Mouse (Mus musculus): Measurements from ENCODE around the gene Cbx7. TPM values are rescaled to one million over a fixed set of nuclear protein-coding genes. Genes with fewer than 3 reads are reported as not detected.

Cbx7 gene
- polyA plus RNA-seq, 1 experiment from 2014 or later = 5.0 TPM

DNA sequence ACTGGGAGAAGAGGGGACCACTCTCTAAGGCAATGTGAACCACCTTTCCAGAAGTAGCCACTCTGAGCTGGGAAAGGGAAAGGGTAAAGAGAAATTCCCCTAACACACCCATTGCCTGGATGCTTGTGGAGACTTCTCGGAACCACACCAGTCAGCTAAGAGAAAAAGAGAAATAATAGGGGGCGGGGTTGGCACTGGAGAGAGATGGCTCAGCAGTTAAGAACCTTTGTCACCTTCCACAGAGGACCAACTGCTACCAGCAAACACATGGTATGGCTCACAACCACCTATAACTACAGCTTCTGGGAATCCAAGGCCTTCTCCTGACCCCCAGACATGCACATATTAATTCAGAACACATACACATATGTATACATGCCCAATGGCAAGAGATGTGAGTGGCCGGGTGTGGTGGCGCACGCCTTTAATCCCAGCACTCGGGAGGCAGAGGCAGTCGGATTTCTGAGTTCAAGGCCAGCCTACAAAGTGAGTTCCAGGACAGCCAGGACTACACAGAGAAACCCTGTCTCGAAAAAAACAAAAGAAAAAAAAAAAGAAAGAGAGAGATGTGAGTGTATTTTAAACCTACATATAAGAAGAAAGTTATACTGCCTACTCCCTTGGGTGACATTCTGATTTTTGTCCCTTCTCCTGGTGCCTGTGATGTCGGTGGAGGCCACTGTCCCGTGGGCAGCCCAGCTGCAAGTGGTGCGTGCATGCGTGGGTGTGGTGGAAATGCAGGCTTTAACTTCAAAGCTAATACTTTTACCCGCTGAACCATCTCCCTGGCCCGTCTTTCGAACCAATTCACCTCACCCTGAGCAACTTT lies 77.7 kb downstream of the Cbx7 start:
- Histone ChIP-seq H3K27me3 (ENCODE audit: control insufficient read depth, insufficient read depth, low read length) (no peaks in the 10 kb centered on the region), H3K4me1 (ENCODE audit: control insufficient read depth, insufficient read depth, low read length) (0 out of 2 replicates have a peak, but pooled peaks cover 2% of the 10 kb centered on the region), H3K9me3 (ENCODE audit: control insufficient read depth, low read length) (no peaks in the 10 kb centered on the region), H3K36me3 (ENCODE audit: control insufficient read depth, insufficient read depth, low read length) (no peaks in the 10 kb centered on the region), H3K4me3 (ENCODE audit: low read depth, low read length) (no peak overlapping the region), H3K9ac (replicated peaks; ENCODE audit: low read depth, low read length) (no peak overlapping the region), H3K27ac (ENCODE audit: low read depth, low read length) (no peak overlapping the region), H3K4me2 (ENCODE audit: low read depth, low read length) (no peak overlapping the region)
- ATAC-seq (ENCODE audit: low read depth) = no peak
- 84% methylated on average over 15 of the region's 15 CpGs for WGBS

DNA sequence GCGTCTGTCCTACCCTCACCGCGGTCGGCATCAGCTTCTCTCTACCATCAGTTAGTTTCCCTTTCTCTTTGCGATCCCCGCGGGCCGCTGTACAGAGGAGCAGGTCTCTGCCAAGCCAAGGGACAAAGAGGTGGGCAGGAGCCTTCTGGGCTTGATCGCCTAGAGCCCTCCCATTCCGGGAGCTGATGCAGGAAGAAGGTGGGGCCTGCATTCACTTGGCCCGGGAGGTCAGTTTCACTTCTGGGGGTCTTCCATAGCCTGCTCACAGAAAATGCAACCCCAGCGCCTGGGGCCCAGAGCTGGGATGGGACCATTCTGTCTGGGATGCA lies 78.7 kb downstream of the Cbx7 start:
- H3K9me3 ChIP-seq (ENCODE audit: control insufficient read depth, low read length) = no peaks in the 10 kb centered on the region
- H3K27ac ChIP-seq (ENCODE audit: low read depth, low read length) = no peak overlapping the region
- no peaks in the 10 kb centered on the region for H3K27me3 ChIP-seq (ENCODE audit: control insufficient read depth, insufficient read depth, low read length)
- H3K4me2 ChIP-seq (ENCODE audit: low read depth, low read length) = peak overlapping the region; percentile 42; the same call in 1 of the 2 replicates
- WGBS = 3% methylated on average over 12 of the region's 12 CpGs
- H3K4me1 ChIP-seq (ENCODE audit: control insufficient read depth, insufficient read depth, low read length) = 0 out of 2 replicates have a peak, but pooled peaks cover 2% of the 10 kb centered on the region
- peak; percentile 28; the same call in 1 of the 2 replicates for ATAC-seq (ENCODE audit: low read depth)
- peak overlapping the region; percentile 16 for H3K4me3 ChIP-seq (ENCODE audit: low read depth, low read length)
- H3K36me3 ChIP-seq (ENCODE audit: control insufficient read depth, insufficient read depth, low read length) = no peaks in the 10 kb centered on the region
- H3K9ac ChIP-seq (replicated peaks; ENCODE audit: low read depth, low read length) = no peak overlapping the region

DNA sequence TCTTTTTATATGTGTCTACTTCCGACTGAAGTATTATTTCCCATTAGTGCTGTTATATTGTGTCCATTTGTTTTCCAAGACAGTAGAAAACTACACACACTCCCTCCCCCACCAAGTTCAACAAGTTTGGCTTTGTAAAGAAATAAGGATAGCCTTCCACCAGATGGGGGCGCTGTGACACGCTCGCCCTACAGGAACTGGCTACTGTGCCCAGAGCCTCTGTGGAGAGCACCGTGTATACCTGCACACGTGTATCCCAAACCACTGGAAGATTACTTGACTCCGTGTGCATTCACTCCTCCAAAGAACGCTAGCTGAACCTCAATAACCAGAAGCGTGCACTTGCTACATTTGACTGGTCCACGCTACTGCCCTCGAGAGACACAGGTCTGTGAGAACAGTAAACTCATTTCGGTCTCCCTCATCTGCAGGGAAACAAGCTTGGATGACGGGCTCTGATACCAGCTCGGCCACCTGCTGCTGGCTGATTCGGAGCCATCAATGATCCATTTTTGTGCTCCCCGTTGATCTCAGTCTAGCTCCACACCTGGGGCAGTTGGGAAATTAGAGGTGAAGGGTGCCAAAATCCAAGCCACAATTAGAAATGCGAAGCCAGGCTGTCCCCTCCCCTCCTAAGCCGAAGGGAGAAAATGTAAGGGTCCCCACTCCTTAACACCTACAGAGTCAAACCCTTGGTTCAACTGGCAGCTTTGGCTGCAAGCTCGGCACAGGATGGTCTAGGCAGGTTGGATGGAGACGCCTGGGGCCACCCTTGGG lies 79.3 kb downstream of the Cbx7 start, which contains the start of gene Apobec3:
Gene Apobec3 (plus strand): TSS at position 224 of the 777 bp plus-strand sequence.
- no peaks in the 10 kb centered on the region for H3K9me3 ChIP-seq (ENCODE audit: control insufficient read depth, low read length)
- peak within 1 kb of the TSS; percentile 42; the same call in 1 of the 2 replicates for H3K4me2 ChIP-seq (ENCODE audit: low read depth, low read length)
- no peaks in the 10 kb centered on the region for H3K36me3 ChIP-seq (ENCODE audit: control insufficient read depth, insufficient read depth, low read length)
- ATAC-seq (ENCODE audit: low read depth) = no peak
- peak within 1 kb of the TSS; percentile 16 for H3K4me3 ChIP-seq (ENCODE audit: low read depth, low read length)
- H3K4me1 ChIP-seq (ENCODE audit: control insufficient read depth, insufficient read depth, low read length) = 0 out of 2 replicates have a peak, but pooled peaks cover 2% of the 10 kb centered on the region
- no peaks in the 10 kb centered on the region for H3K27me3 ChIP-seq (ENCODE audit: control insufficient read depth, insufficient read depth, low read length)
- 3% methylated on average over 20 of the region's 20 CpGs for whole genome bisulfite sequencing
- no peak within 1 kb of the TSS for H3K27ac ChIP-seq (ENCODE audit: low read depth, low read length)
- H3K9ac ChIP-seq (replicated peaks; ENCODE audit: low read depth, low read length) = no peak within 1 kb of the TSS

DNA sequence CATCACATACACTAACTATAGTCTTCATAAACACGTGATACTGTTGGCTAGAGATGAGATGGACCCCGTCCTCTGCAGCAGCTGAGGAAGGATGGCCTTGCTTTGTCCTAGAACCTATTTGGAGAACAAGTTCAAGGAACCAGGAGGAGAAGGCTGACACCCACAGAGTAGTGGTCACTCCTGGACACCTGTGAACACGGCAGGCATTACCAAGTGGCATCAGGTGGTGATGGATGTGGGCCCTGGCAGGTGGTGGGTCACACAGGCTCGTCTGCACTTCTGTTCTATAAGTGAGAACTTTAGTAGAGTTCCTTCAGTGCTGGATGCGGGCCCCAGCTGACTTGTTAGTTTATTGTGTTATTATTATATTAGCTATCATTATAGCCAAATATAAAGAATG lies 86.1 kb downstream of the Cbx7 start:
- 80% methylated on average over 5 of the region's 5 CpGs for WGBS
- no peaks in the 10 kb centered on the region for H3K27me3 ChIP-seq (ENCODE audit: control insufficient read depth, insufficient read depth, low read length)
- H3K9me3 ChIP-seq (ENCODE audit: control insufficient read depth, low read length) = no peaks in the 10 kb centered on the region
- no peaks in the 10 kb centered on the region; the same call in 1 of the 2 replicates for H3K4me1 ChIP-seq (ENCODE audit: control insufficient read depth, insufficient read depth, low read length)
- no peak for ATAC-seq (ENCODE audit: low read depth)
- H3K9ac ChIP-seq (replicated peaks; ENCODE audit: low read depth, low read length) = no peak overlapping the region
- no peak overlapping the region for H3K4me3 ChIP-seq (ENCODE audit: low read depth, low read length)
- no peak overlapping the region for H3K27ac ChIP-seq (ENCODE audit: low read depth, low read length)
- no peak overlapping the region for H3K4me2 ChIP-seq (ENCODE audit: low read depth, low read length)
- H3K36me3 ChIP-seq (ENCODE audit: control insufficient read depth, insufficient read depth, low read length) = no peaks in the 10 kb centered on the region

DNA sequence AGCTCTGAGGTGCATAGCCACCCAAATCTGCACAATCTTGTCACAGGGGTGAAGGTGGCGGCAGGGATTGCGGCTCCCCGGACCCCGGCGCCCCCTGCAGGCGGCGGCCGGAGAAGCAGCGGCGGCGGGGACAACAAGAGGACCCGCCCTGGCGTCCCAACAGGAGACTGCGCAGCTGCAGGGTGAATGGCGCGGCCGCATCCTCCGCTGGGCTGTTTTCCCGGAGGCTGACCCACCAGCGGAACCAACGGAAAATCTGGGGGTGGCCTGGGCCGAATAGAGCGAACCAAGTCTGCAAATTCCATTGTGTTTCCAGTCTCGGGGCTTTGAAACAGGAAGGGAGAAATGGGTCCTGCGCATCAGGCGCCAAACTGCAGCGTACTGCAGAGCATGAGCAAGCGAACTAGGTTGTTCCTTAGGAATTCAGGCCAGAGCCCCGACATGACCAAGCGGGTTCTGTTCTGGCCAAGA lies 87.5 kb downstream of the Cbx7 start:
- Histone ChIP-seq H3K9me3 (ENCODE audit: control insufficient read depth, low read length) (no peaks in the 10 kb centered on the region), H3K36me3 (ENCODE audit: control insufficient read depth, insufficient read depth, low read length) (no peaks in the 10 kb centered on the region), H3K27me3 (ENCODE audit: control insufficient read depth, insufficient read depth, low read length) (no peaks in the 10 kb centered on the region), H3K9ac (replicated peaks; ENCODE audit: low read depth, low read length) (peak overlapping the region; percentile 64), H3K4me2 (ENCODE audit: low read depth, low read length) (peak overlapping the region; percentile 49), H3K4me3 (ENCODE audit: low read depth, low read length) (peak overlapping the region; percentile 39), H3K27ac (ENCODE audit: low read depth, low read length) (peak overlapping the region; percentile 80), H3K4me1 (ENCODE audit: control insufficient read depth, insufficient read depth, low read length) (no peaks in the 10 kb centered on the region; the same call in 1 of the 2 replicates)
- ATAC-seq (ENCODE audit: low read depth) = peak; percentile 91
- WGBS = under 1% methylated on average over 30 of the region's 30 CpGs

DNA sequence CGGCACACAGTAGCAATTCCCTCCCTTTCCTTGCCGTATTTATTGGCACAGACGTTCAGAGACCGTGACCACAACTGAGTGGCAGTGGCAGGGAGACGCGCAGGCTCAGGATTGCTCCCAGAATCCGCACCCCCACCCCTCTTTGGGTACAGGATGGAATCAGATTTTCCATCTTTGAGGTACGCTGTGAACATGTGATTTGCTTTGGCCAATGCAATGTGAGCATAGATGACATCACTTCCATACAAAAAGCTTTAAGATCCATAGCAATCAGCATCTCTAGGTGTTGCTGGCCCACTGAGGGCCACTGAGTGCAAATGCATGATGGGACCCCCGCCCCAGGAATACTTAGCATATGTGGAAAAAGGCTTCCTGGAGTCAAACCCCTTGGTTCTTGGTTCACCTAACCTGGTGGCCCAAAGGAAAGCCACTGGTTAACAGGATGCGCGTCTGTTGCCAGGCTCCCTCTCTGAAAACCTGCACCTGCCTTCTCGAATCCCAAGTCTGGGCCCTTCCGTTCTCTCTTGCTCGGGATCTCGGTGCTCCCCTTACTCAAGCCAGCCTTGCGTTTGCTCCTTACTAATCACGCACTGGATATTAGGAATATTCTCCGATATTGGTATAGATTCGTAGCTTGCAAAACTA lies 88.2 kb downstream of the Cbx7 start:
- H3K9me3 ChIP-seq (ENCODE audit: control insufficient read depth, low read length) = no peaks in the 10 kb centered on the region
- H3K4me3 ChIP-seq (ENCODE audit: low read depth, low read length) = peak overlapping the region; percentile 39
- ATAC-seq (ENCODE audit: low read depth) = peak; percentile 83
- H3K4me2 ChIP-seq (ENCODE audit: low read depth, low read length) = peak overlapping the region; percentile 49
- H3K4me1 ChIP-seq (ENCODE audit: control insufficient read depth, insufficient read depth, low read length) = no peaks in the 10 kb centered on the region; the same call in 1 of the 2 replicates
- peak overlapping the region; percentile 44; the same call in 1 of the 2 replicates for H3K9ac ChIP-seq (replicated peaks; ENCODE audit: low read depth, low read length)
- peak overlapping the region; percentile 80 for H3K27ac ChIP-seq (ENCODE audit: low read depth, low read length)
- H3K27me3 ChIP-seq (ENCODE audit: control insufficient read depth, insufficient read depth, low read length) = no peaks in the 10 kb centered on the region
- WGBS = 19% methylated on average over 19 of the region's 19 CpGs
- no peaks in the 10 kb centered on the region for H3K36me3 ChIP-seq (ENCODE audit: control insufficient read depth, insufficient read depth, low read length)

DNA sequence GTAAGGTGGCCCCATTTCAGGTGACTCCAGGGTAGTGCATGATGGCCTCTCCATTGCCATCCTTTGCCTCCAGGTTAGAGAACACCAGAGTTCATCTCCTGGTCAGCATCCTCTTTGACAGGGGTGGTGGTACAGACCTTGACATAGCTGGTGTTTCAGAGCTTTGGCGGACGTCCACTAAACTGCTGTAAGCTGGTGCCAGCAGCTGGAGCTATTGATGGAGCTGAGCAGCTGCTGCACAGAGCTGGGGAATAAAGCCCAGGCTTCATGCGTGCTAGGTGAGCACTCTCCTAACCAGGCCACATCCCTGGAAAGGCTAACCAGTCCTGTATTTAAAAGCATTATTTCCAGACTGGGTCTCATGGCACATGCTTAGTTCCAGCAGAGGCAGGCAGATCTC lies 90.4 kb downstream of the Cbx7 start:
- Histone ChIP-seq H3K4me3 (ENCODE audit: low read depth, low read length) (no peak overlapping the region), H3K27ac (ENCODE audit: low read depth, low read length) (no peak overlapping the region), H3K4me1 (ENCODE audit: control insufficient read depth, insufficient read depth, low read length) (no peaks in the 10 kb centered on the region; the same call in 1 of the 2 replicates), H3K4me2 (ENCODE audit: low read depth, low read length) (no peak overlapping the region), H3K27me3 (ENCODE audit: control insufficient read depth, insufficient read depth, low read length) (no peaks in the 10 kb centered on the region), H3K36me3 (ENCODE audit: control insufficient read depth, insufficient read depth, low read length) (no peaks in the 10 kb centered on the region), H3K9ac (replicated peaks; ENCODE audit: low read depth, low read length) (no peak overlapping the region), H3K9me3 (ENCODE audit: control insufficient read depth, low read length) (no peaks in the 10 kb centered on the region)
- no peak for ATAC-seq (ENCODE audit: low read depth)
- 87% methylated on average over 3 of the region's 3 CpGs for WGBS

DNA sequence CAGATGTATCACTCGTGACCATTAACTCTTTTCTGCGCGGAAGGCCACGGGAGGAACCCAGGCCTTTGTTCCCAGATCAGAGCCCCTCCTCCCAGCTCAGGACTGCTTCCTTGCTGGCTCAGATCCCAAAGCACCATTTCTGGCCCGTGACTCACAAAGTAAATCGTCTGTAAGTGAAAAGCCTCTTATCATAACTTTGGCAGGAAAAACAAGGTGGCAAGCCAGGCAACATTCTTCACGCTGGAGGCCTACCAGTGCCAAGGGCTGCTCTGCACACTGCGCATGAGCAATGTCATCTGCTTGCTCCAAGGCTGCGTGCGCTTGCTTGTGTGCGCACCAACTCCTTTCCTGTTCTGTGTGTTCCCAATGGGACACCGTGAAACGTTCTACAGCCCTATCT lies 91.6 kb downstream of the Cbx7 start:
- Histone ChIP-seq H3K27ac (ENCODE audit: low read depth, low read length) (no peak overlapping the region), H3K9ac (replicated peaks; ENCODE audit: low read depth, low read length) (no peak overlapping the region), H3K9me3 (ENCODE audit: control insufficient read depth, low read length) (no peaks in the 10 kb centered on the region), H3K4me2 (ENCODE audit: low read depth, low read length) (no peak overlapping the region), H3K4me1 (ENCODE audit: control insufficient read depth, insufficient read depth, low read length) (no peaks in the 10 kb centered on the region; the same call in 1 of the 2 replicates), H3K36me3 (ENCODE audit: control insufficient read depth, insufficient read depth, low read length) (no peaks in the 10 kb centered on the region), H3K27me3 (ENCODE audit: control insufficient read depth, insufficient read depth, low read length) (no peaks in the 10 kb centered on the region), H3K4me3 (ENCODE audit: low read depth, low read length) (no peak overlapping the region)
- ATAC-seq (ENCODE audit: low read depth) = no peak
- WGBS = 54% methylated on average over 13 of the region's 13 CpGs

Measured in neural tube, embryonic 14.5 days (tissue).